ENCODE assay signal across 7 mouse cellular contexts in genomic region chr4:107367567-107368314, GRCm38 (mm10). TPM values are rescaled to one million over a fixed set of nuclear protein-coding genes. Genes with fewer than 3 reads are reported as not detected.
DNase-seq lines count a peak whose midpoint lies in the region; ATAC-seq and TF ChIP-seq lines count a peak whose summit lies in the region.

Gene Ndc1 (plus strand): TSS chr4:107367784.

- peaks cover 8% of the 10 kb centered on the region for H3K36me3 ChIP-seq in intestine, postnatal 0 days (ENCODE audit: control insufficient read depth, insufficient read depth)
- H3K36me3 ChIP-seq in midbrain, embryonic 12.5 days: peaks cover 18% of the 10 kb centered on the region
- H3K36me3 ChIP-seq in small intestine, adult 2 months (ENCODE audit: control insufficient read depth, insufficient read depth, low read length): peaks cover 5% of the 10 kb centered on the region; the same call in 1 of the 2 replicates

- whole genome bisulfite sequencing in intestine, postnatal 0 days: under 1% methylated on average over 51 of the region's 51 CpGs
- under 1% methylated on average over 51 of the region's 51 CpGs for WGBS in midbrain, embryonic 12.5 days
- under 1% methylated on average over 51 of the region's 51 CpGs for WGBS in small intestine, adult 2 months

- H3K4me3 ChIP-seq in intestine, postnatal 0 days (ENCODE audit: low read depth, low read length): peak within 1 kb of the TSS; percentile 89
- H3K4me3 ChIP-seq in midbrain, embryonic 12.5 days: peak within 1 kb of the TSS; percentile 71
- H3K4me3 ChIP-seq in small intestine, adult 2 months (ENCODE audit: low read depth, low read length): peak within 1 kb of the TSS; percentile 92

- 0 out of 2 replicates have a peak, but pooled peaks cover 5% of the 10 kb centered on the region for H3K4me1 ChIP-seq in intestine, postnatal 0 days (replicated peaks; ENCODE audit: control insufficient read depth, insufficient read depth, low read length)
- H3K4me1 ChIP-seq in midbrain, embryonic 12.5 days: peaks cover 10% of the 10 kb centered on the region
- H3K4me1 ChIP-seq in small intestine, adult 2 months (ENCODE audit: control insufficient read depth, insufficient read depth, insufficient read length, low read length): no peaks in the 10 kb centered on the region

- H3K9me3 ChIP-seq in intestine, postnatal 0 days (ENCODE audit: control insufficient read depth): no peaks in the 10 kb centered on the region
- H3K9me3 ChIP-seq in midbrain, embryonic 12.5 days: no peaks in the 10 kb centered on the region

- TF ChIP-seq POLR2A in small intestine, adult 2 months (IDR thresholded peaks at IDR 0.05; ENCODE audit: low read depth, low read length): peak; percentile 51

- peak within 1 kb of the TSS; percentile 68 for H3K27ac ChIP-seq in intestine, postnatal 0 days (ENCODE audit: low read depth, low read length)
- peak within 1 kb of the TSS; percentile 88 for H3K27ac ChIP-seq in midbrain, embryonic 12.5 days (replicated peaks)
- H3K27ac ChIP-seq in small intestine, adult 2 months (ENCODE audit: insufficient read depth, low read depth, low read length): peak within 1 kb of the TSS; percentile 89

- H3K9ac ChIP-seq in intestine, postnatal 0 days (ENCODE audit: low read depth, low read length): peak within 1 kb of the TSS; percentile 80
- peak within 1 kb of the TSS; percentile 81 for H3K9ac ChIP-seq in midbrain, embryonic 12.5 days (replicated peaks)

- H3K4me2 ChIP-seq in intestine, postnatal 0 days (replicated peaks; ENCODE audit: low read depth): peak within 1 kb of the TSS; percentile 79
- H3K4me2 ChIP-seq in midbrain, embryonic 12.5 days (replicated peaks): peak within 1 kb of the TSS; percentile 74

- peak; percentile 93 for ATAC-seq in intestine, postnatal 0 days
- peak; percentile 99 for ATAC-seq in midbrain, embryonic 12.5 days (ENCODE audit: low FRiP score, low read depth)

- intact Hi-C loops in left cerebral cortex, postnatal 4 days (cut with DNase I): no loop called here

- no peak for TF ChIP-seq CTCF in intestine, postnatal 0 days (IDR thresholded peaks at IDR 0.05; ENCODE audit: low read depth)
- no peak for TF ChIP-seq CTCF in small intestine, adult 2 months (IDR thresholded peaks at IDR 0.05; ENCODE audit: extremely low read depth, insufficient read length, insufficient replicate concordance, low read depth, low read length)

- peak; percentile 82 for DNase-seq in adrenal gland, adult 8-10 months
- peak; percentile 95 for DNase-seq in embryo, embryonic 9.5 days (ENCODE audit: extremely low spot score)
- DNase-seq in gonadal fat pad, adult 2 months (ENCODE audit: low read depth): peak; percentile 61
- peak; percentile 90 for DNase-seq in left cerebral cortex, postnatal 4 days

- H3K27me3 ChIP-seq in intestine, postnatal 0 days (replicated peaks; ENCODE audit: control insufficient read depth, insufficient read depth, low read length): no peaks in the 10 kb centered on the region
- H3K27me3 ChIP-seq in midbrain, embryonic 12.5 days: no peaks in the 10 kb centered on the region
- H3K27me3 ChIP-seq in small intestine, adult 2 months (ENCODE audit: control insufficient read depth, insufficient read depth, low read length): no peaks in the 10 kb centered on the region

RNA-seq across cellular contexts. Expression of gene Ndc1, which starts in this region (rescaled TPM):
- total RNA-seq in adrenal gland, adult 8-10 months (2022): 10 to 100 TPM in 3 of 4 experiments, 1 to 10 TPM in 1; 8.9 to 15.1 (median 11.9) TPM
- polyA plus RNA-seq in gonadal fat pad, adult 2 months (2012; rRNA removed): 12.7 and 15.8 TPM in 2 replicates
- polyA plus RNA-seq in intestine, postnatal 0 days (2015; fragmentation: Nextera tagmentation; extraction: Ambion mirVana): 7.0 and 7.4 TPM in 2 replicates
- total RNA-seq in left cerebral cortex, postnatal 4 days (2021): 10 to 100 TPM; 17.8 to 18.0 TPM
- polyA plus RNA-seq in midbrain, embryonic 12.5 days (2016; fragmentation: Nextera tagmentation; extraction: Ambion mirVana): 34.3 and 35.9 TPM in 2 replicates
- 4.8 and 5.6 TPM in 2 replicates for polyA plus RNA-seq in small intestine, adult 2 months (2012; rRNA removed)

Comparison
In these comparisons a context has a peak if more than half of its experiments do, and no peak if none do; other contexts are left out.
1. Peak in every context shown above with its lines: DNase-seq, ATAC-seq, H3K4me3 ChIP-seq and H3K27ac ChIP-seq.